Mouse (Mus musculus) liver, postnatal 0 days (tissue): ENCODE measurements around the gene Nup62. TPM values are rescaled to one million over a fixed set of nuclear protein-coding genes. Genes with fewer than 3 reads are reported as not detected.

ENCODE experiments used
- ATAC-seq: fragments of 200-750 bp; cut with Nextera tagmentation; 2 replicates; pipeline ENCODE4 v1.8.0; 2017; ENCODE audit warnings: mild to moderate bottlenecking, moderate library complexity
- DNase-seq: peaks from one replicate; pipeline ENCODE4 v3.0.0-alpha.2; 2016
- H3K27ac ChIP-seq: fragments of 300-500 bp; sonication (generic); 2 replicates; pipeline ENCODE4 v1.5.1; 2014; ENCODE audit warnings: antibody characterized with exemption, moderate library complexity, mild to moderate bottlenecking, low read depth
- H3K27me3 ChIP-seq: fragments of 300-500 bp; sonication (generic); 2 replicates; pipeline ENCODE4 v1.6.1; 2014; ENCODE audit warnings: low read length, control low read depth, mixed read lengths; ENCODE audit not compliant: insufficient read depth
- H3K36me3 ChIP-seq: fragments of 300-500 bp; sonication (generic); replicated peaks from 2 replicates; pipeline ENCODE4 v1.6.1; 2014; ENCODE audit warnings: mild to moderate bottlenecking, control low read depth, low read length, moderate library complexity, mixed read lengths; ENCODE audit not compliant: insufficient read depth
- H3K4me1 ChIP-seq: fragments of 300-500 bp; sonication (generic); 2 replicates; pipeline ENCODE4 v1.6.1; 2014; ENCODE audit warnings: antibody characterized with exemption, mild to moderate bottlenecking, control low read depth; ENCODE audit not compliant: insufficient read depth
- H3K4me2 ChIP-seq: fragments of 300-500 bp; sonication (generic); 2 replicates; pipeline ENCODE4 v1.6.1; 2014; ENCODE audit warnings: low read depth, mild to moderate bottlenecking, low read length, moderate library complexity, mixed read lengths
- H3K4me3 ChIP-seq: fragments of 300-500 bp; sonication (generic); 2 replicates; pipeline ENCODE4 v1.5.1; 2014; ENCODE audit warnings: low read depth, low read length
- H3K9ac ChIP-seq: fragments of 300-500 bp; sonication (generic); replicated peaks from 2 replicates; pipeline ENCODE4 v1.6.1; 2014; ENCODE audit warnings: mild to moderate bottlenecking, moderate library complexity
- H3K9me3 ChIP-seq: fragments of 300-500 bp; sonication (generic); 2 replicates; pipeline ENCODE4 v1.6.1; 2016; ENCODE audit warnings: mild to moderate bottlenecking, control low read depth, low read length, mixed read lengths
- CTCF ChIP-seq: sonication (generic); IDR thresholded peaks from 2 replicates; pipeline ENCODE4 v1.5.1; 2016; ENCODE audit warnings: antibody characterized with exemption, low read depth
- EP300 ChIP-seq: IDR thresholded peaks from 2 replicates; pipeline ENCODE4 v1.6.1; 2016; ENCODE audit warnings: antibody characterized with exemption, low read depth, mild to moderate bottlenecking
- WGBS: fragments of 180-500 bp; shearing (Covaris S2); extraction: QIAGEN DNeasy Blood & Tissue Kit; methylation state at CpG from one replicate; pipeline ENCODE4 v1.1.7; 2014; ENCODE audit not compliant: insufficient replicate concordance; 5-methylcytosine and 5-hydroxymethylcytosine counted together
- polyA plus RNA-seq: library from polyadenylated mRNA; unstranded; fragments of >200 nt; fragmentation: Nextera tagmentation; extraction: Ambion mirVana; gene quantifications from 2 replicates; pipeline ENCODE4 v1.2.1, GENCODE M21; 2015

The Nup62 gene
- polyA plus RNA-seq, 1 experiment from 2014 or later: 21.4 TPM

GRCm38 (mm10) chr7:44820525-44820924 lies 4.6 kb downstream of the Nup62 start:
- H3K27ac ChIP-seq: peak overlapping the region; percentile 98
- 74% methylated on average over 3 of the region's 3 CpGs for WGBS
- no peaks in the 10 kb centered on the region for H3K9me3 ChIP-seq
- peak overlapping the region; percentile 39; the same call in 1 of the 2 replicates for H3K9ac ChIP-seq
- DNase-seq (peak; percentile 12), ATAC-seq (no peak)
- no peaks in the 10 kb centered on the region for H3K36me3 ChIP-seq
- H3K27me3 ChIP-seq: no peaks in the 10 kb centered on the region
- H3K4me3 ChIP-seq: no peak overlapping the region
- no peak for TF ChIP-seq CTCF
- TF ChIP-seq EP300: no peak
- H3K4me1 ChIP-seq: peaks cover 46% of the 10 kb centered on the region
- peak overlapping the region; percentile 86; the same call in 1 of the 2 replicates for H3K4me2 ChIP-seq

- Histone ChIP-seq H3K9me3 (no peaks in the 10 kb centered on the region), H3K4me3 (no peak overlapping the region), H3K27ac (peak overlapping the region; percentile 98), H3K36me3 (0 out of 2 replicates have a peak, but pooled peaks cover 3% of the 10 kb centered on the region), H3K9ac (no peak overlapping the region), H3K27me3 (no peaks in the 10 kb centered on the region), H3K4me1 (peaks cover 46% of the 10 kb centered on the region), H3K4me2 (no peak overlapping the region)
- ATAC-seq: peak; percentile 32; the same call in 1 of the 2 replicates
- 75% methylated on average over 7 of the region's 7 CpGs for WGBS
- no peak for TF ChIP-seq EP300
- TF ChIP-seq CTCF: peak; percentile 61
- peak; percentile 41 for DNase-seq
Observed at GRCm38 (mm10) chr7:44821666-44822448, 6.0 kb downstream of the Nup62 start.

- no peak overlapping the region for H3K4me2 ChIP-seq
- no peak overlapping the region for H3K27ac ChIP-seq
- 33% methylated on average over 7 of the region's 7 CpGs for WGBS
- TF ChIP-seq EP300: no peak
- TF ChIP-seq CTCF: peak; percentile 50
- peak; percentile 29 for DNase-seq
- H3K4me1 ChIP-seq: peaks cover 33% of the 10 kb centered on the region
- ATAC-seq: no peak
- no peaks in the 10 kb centered on the region for H3K27me3 ChIP-seq
- peaks cover 8% of the 10 kb centered on the region for H3K36me3 ChIP-seq
- H3K9me3 ChIP-seq: no peaks in the 10 kb centered on the region
- H3K9ac ChIP-seq: no peak overlapping the region
- no peak overlapping the region for H3K4me3 ChIP-seq
Observed at GRCm38 (mm10) chr7:44823409-44823808, 7.5 kb downstream of the Nup62 start.

- no peak overlapping the region for H3K27ac ChIP-seq
- no peaks in the 10 kb centered on the region for H3K9me3 ChIP-seq
- DNase-seq: peak; percentile 86
- H3K4me3 ChIP-seq: no peak overlapping the region
- H3K4me2 ChIP-seq: no peak overlapping the region
- no peaks in the 10 kb centered on the region for H3K27me3 ChIP-seq
- 8% methylated on average over 3 of the region's 3 CpGs for WGBS
- peaks cover 19% of the 10 kb centered on the region; the same call in 1 of the 2 replicates for H3K4me1 ChIP-seq
- ATAC-seq: no peak
- peaks cover 22% of the 10 kb centered on the region for H3K36me3 ChIP-seq
- peak; percentile 98 for TF ChIP-seq CTCF
- no peak for TF ChIP-seq EP300
- no peak overlapping the region for H3K9ac ChIP-seq
Observed at GRCm38 (mm10) chr7:44824872-44825271, 9.0 kb downstream of the Nup62 start.

- no peak overlapping the region for H3K4me3 ChIP-seq
- H3K9ac ChIP-seq: no peak overlapping the region
- no peak overlapping the region for H3K27ac ChIP-seq
- H3K36me3 ChIP-seq: peaks cover 38% of the 10 kb centered on the region
- H3K27me3 ChIP-seq: no peaks in the 10 kb centered on the region
- H3K4me1 ChIP-seq: peaks cover under 1% of the 10 kb centered on the region; the same call in 1 of the 2 replicates
- DNase-seq (no peak), ATAC-seq (no peak)
- 72% methylated on average over 3 of the region's 3 CpGs for WGBS
- TF ChIP-seq CTCF (no peak), EP300 (no peak)
- no peaks in the 10 kb centered on the region for H3K9me3 ChIP-seq
- H3K4me2 ChIP-seq: no peak overlapping the region
Observed at GRCm38 (mm10) chr7:44826771-44827170, 10.9 kb downstream of the Nup62 start.

GRCm38 (mm10) chr7:44828706-44829105 lies 12.8 kb downstream of the Nup62 start:
- no peaks in the 10 kb centered on the region for H3K27me3 ChIP-seq
- H3K4me3 ChIP-seq: no peak overlapping the region
- no peaks in the 10 kb centered on the region for H3K4me1 ChIP-seq
- H3K9ac ChIP-seq: no peak overlapping the region
- no peaks in the 10 kb centered on the region for H3K9me3 ChIP-seq
- peaks cover 38% of the 10 kb centered on the region for H3K36me3 ChIP-seq
- DNase-seq (no peak), ATAC-seq (no peak)
- TF ChIP-seq CTCF: no peak
- TF ChIP-seq EP300: no peak
- H3K4me2 ChIP-seq: no peak overlapping the region
- 88% methylated on average over 5 of the region's 5 CpGs for WGBS
- no peak overlapping the region for H3K27ac ChIP-seq
